Comparison of ENCODE assay signal across 16 mouse cellular contexts in the genomic region with DNA sequence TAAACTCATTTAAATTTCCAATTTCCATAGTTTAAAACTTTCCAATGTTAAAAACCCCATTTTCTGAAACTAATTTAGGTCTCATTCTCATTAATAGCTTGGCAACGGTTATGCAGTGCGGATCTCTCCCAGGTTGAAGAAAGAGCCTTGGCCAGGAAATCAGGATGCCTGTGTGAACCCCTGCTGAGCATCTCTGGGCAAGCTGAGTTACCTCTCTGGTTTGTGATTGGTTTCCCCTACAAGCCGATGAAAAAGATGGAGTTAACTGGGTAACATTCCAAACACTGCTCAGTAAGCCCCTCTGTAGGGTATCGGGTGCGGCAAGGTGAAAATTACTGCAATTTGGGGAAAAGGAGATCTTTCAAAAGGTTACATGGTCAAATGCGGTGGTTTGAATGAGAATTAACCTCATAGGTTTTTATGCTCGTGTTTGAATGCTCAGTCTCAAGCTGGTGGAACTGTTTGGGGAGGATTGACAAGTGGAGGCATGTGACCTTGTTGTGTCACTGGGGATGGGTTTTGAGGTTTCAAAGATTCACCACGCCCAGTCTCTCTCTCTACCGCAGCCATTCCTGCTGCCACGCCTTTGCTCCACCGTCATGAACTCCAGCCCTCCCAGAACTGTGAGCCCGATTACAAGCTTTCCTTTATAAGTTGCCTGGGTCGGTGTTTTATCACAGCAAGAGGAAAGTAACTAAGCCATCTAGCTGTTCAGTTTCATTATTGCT.
"Had no signal": no experiment of that assay in that cellular context is flagged by ENCODE, and none has a peak within 500 bp of the region (broad histone marks: within the 10 kb centered on the region; RNA-seq: fewer than 3 reads in every experiment).

No protein-coding gene starts in this region.

- H3K27me3 ChIP-seq: neural tube, embryonic 12.5 days; stomach, embryonic 15.5 days had no signal

- H3K9ac ChIP-seq: liver, postnatal 0 days; lung, embryonic 15.5 days; midbrain, embryonic 12.5 days; neural tube, embryonic 12.5 days; stomach, embryonic 15.5 days had no signal

- H3K9me3 ChIP-seq: lung, embryonic 15.5 days; midbrain, embryonic 12.5 days; neural tube, embryonic 12.5 days; stomach, embryonic 15.5 days had no signal

- DNase-seq: liver, postnatal 0 days; lung, adult 2 months; lung, postnatal 14 days; lung, postnatal 36 days; right cerebral cortex, postnatal 14 days; thymus, adult 2 months; thymus, postnatal 25 days; thymus, postnatal 4 days had no signal

- H3K4me2 ChIP-seq: lung, embryonic 15.5 days; midbrain, embryonic 12.5 days; neural tube, embryonic 12.5 days; stomach, embryonic 15.5 days had no signal

- H3K4me1 ChIP-seq: lung, embryonic 15.5 days; megakaryocyte, embryonic 14.5 days; stomach, embryonic 15.5 days had no signal

- H3K27ac ChIP-seq: lung, embryonic 15.5 days; macrophage; midbrain, embryonic 12.5 days; neural tube, embryonic 12.5 days; stomach, embryonic 15.5 days; stomach, postnatal 0 days had no signal

- H3K36me3 ChIP-seq: lung, embryonic 15.5 days; midbrain, embryonic 12.5 days; neural tube, embryonic 12.5 days; stomach, embryonic 15.5 days had no signal

- H3K4me3 ChIP-seq: lung, embryonic 15.5 days; megakaryocyte, embryonic 14.5 days; midbrain, embryonic 12.5 days; neural tube, embryonic 12.5 days; stomach, embryonic 15.5 days had no signal

- ATAC-seq: liver, postnatal 0 days; lung, postnatal 0 days had no signal
